Mouse (Mus musculus) liver, embryonic 15.5 days (tissue): Measurements from ENCODE around the gene Zbtb20. TPM values are rescaled to one million over a fixed set of nuclear protein-coding genes. Genes with fewer than 3 reads are reported as not detected.

Experiments
- ATAC-seq: fragments of 200-750 bp; cut with Nextera tagmentation; 2 replicates; pipeline ENCODE4 v1.8.0; 2017; ENCODE audit warnings: moderate number of reproducible peaks, mild to moderate bottlenecking, moderate library complexity; ENCODE audit not compliant: insufficient read depth
- H3K27ac ChIP-seq: fragments of 300-500 bp; sonication (generic); replicated peaks from 2 replicates; pipeline ENCODE4 v1.5.1; 2015; ENCODE audit warnings: mild to moderate bottlenecking, inconsistent platforms
- H3K27me3 ChIP-seq: fragments of 300-500 bp; sonication (generic); 2 replicates; pipeline ENCODE4 v1.6.1; 2015; ENCODE audit warnings: mild to moderate bottlenecking, inconsistent platforms
- H3K36me3 ChIP-seq: fragments of 300-500 bp; sonication (generic); replicated peaks from 2 replicates; pipeline ENCODE4 v1.6.1; 2015; ENCODE audit warnings: moderate library complexity, mild to moderate bottlenecking, inconsistent platforms
- H3K4me1 ChIP-seq: fragments of 300-500 bp; sonication (generic); replicated peaks from 2 replicates; pipeline ENCODE4 v1.6.1; 2015; ENCODE audit warnings: inconsistent platforms
- H3K4me2 ChIP-seq: fragments of 300-500 bp; sonication (generic); 2 replicates; pipeline ENCODE4 v1.6.1; 2015; ENCODE audit warnings: moderate library complexity, mild to moderate bottlenecking, inconsistent platforms
- H3K4me3 ChIP-seq: fragments of 300-500 bp; sonication (generic); replicated peaks from 2 replicates; pipeline ENCODE4 v1.5.1; 2015; ENCODE audit warnings: mild to moderate bottlenecking, inconsistent platforms
- H3K9ac ChIP-seq: fragments of 300-500 bp; sonication (generic); 2 replicates; pipeline ENCODE4 v1.6.1; 2015; ENCODE audit warnings: moderate library complexity, mild to moderate bottlenecking, inconsistent platforms
- H3K9me3 ChIP-seq: fragments of 300-500 bp; sonication (generic); replicated peaks from 2 replicates; pipeline ENCODE4 v1.6.1; 2016; ENCODE audit warnings: inconsistent platforms
- WGBS: fragments of 180-500 bp; shearing (Covaris S2); methylation state at CpG from one replicate; pipeline ENCODE4 v1.1.7; 2015; ENCODE audit warnings: mixed read lengths; ENCODE audit not compliant: insufficient replicate concordance; 5-methylcytosine and 5-hydroxymethylcytosine counted together
- polyA plus RNA-seq: library from polyadenylated mRNA; unstranded; fragments of >200 nt; fragmentation: Nextera tagmentation; extraction: Ambion mirVana; gene quantifications from 2 replicates; pipeline ENCODE4 v1.2.1, GENCODE M21; 2015

The Zbtb20 gene
- polyA plus RNA-seq, 1 experiment from 2014 or later, result 5.1 TPM

DNA sequence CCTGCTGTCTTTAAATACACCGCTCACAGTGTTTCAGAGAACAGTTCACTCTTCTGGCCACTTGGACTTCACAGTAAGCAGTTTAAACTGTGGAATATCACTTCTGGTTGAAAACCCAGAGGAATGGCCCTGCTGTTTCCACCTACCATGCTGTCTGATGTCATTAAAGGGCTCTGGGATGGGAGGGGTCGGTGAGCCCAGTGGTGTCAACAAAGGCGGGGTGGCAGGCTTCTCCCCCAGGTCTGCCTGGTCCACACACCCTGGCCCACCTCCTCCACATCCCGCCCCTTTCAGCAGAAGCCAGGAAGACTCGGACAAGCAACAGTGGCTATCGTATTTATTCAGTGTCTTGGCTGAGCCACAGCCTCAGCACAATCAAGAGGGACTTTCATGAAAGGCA is 743.6 kb downstream of the Zbtb20 start:
- Histone ChIP-seq H3K4me3 (no peak overlapping the region), H3K27ac (no peak overlapping the region), H3K36me3 (no peaks in the 10 kb centered on the region), H3K4me1 (no peaks in the 10 kb centered on the region), H3K4me2 (no peak overlapping the region), H3K27me3 (no peaks in the 10 kb centered on the region), H3K9me3 (no peaks in the 10 kb centered on the region), H3K9ac (no peak overlapping the region)
- 54% methylated on average over 6 of the region's 6 CpGs for WGBS
- ATAC-seq, result no peak

DNA sequence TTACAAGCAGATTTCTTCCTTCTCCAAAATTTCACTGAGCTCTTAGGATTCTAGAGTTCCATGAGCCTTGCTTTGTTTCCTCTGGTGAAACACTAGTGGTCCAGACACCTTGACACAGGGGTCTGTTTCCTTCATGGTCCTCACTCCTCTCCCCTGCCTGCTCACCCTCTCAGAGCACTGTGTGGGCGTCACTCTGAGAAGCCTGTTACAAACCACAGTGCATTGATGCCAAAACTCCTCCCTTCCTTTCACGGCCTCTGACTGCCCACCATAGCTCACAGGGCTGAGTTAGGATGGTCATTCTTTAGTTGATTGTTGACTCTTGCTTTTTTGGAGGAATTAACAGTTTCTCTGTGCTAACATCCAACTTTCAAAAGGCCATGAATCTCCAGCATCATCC is 744.7 kb downstream of the Zbtb20 start:
- H3K4me3 ChIP-seq, result no peak overlapping the region
- no peaks in the 10 kb centered on the region for H3K27me3 ChIP-seq

DNA sequence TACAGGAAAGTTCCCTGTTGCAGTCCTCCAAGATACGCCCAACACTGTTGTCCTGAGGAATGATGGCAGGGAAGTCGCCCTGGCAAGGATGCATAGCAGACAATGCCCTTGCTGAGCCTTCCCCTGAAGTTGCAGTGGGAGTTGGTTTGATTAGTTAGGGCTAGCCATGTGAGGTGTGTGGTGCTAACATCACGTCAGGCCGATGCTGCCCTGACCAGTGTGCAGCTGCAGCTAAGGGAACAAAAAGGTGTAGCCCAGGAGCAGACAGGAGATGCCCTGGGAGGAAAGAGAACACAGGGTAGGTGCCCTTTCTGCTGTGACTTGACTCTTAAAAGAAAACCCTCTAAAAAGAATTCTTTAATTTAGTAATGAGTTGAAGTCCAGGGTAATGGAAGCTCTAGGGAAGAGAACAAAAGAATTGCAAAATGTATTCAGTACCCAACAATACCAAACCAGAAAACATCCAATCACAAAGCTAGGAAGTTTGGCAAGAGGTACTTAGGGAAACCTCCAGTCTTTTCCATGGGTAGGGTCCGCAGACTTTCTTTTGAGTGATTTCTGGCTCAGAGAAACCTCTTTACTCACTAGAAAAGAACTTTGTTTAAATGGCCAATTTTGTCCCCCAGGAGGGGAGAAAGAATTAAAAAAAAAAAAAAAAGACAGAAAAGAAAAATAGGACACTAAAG is 747.8 kb downstream of the Zbtb20 start:
- WGBS, result 70% methylated on average over 5 of the region's 5 CpGs
- Histone ChIP-seq H3K4me3 (no peak overlapping the region), H3K27me3 (no peaks in the 10 kb centered on the region), H3K9ac (no peak overlapping the region), H3K4me2 (no peak overlapping the region), H3K27ac (no peak overlapping the region), H3K9me3 (no peaks in the 10 kb centered on the region), H3K4me1 (no peaks in the 10 kb centered on the region), H3K36me3 (no peaks in the 10 kb centered on the region)
- ATAC-seq, result no peak

More for the DNA sequence above, 744.7 kb downstream of the Zbtb20 start:
- Histone ChIP-seq H3K4me1 (no peaks in the 10 kb centered on the region), H3K36me3 (no peaks in the 10 kb centered on the region), H3K9me3 (no peaks in the 10 kb centered on the region), H3K9ac (no peak overlapping the region), H3K27ac (no peak overlapping the region), H3K4me2 (no peak overlapping the region)
- WGBS, result 35% methylated on average over 2 of the region's 2 CpGs
- no peak for ATAC-seq

DNA sequence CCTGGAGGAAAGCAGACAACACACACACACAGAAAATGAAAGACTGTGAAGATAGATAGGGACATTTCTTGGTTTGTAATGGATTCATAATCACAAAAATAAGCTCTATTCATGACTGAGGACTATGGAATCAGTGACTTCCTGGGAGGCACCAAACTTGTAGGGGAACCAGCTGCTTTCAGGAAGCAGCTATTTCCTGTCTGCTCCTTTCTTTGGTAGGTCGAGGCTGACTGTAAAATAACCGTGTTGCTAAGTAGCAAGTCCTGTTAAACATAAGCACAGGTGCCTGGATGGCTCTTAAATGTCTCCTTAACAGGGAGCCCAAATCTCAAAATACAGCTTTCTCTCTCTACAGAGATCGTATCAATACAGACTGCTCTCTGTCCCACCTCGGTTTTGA is 749.2 kb downstream of the Zbtb20 start:
- Histone ChIP-seq H3K9me3 (no peaks in the 10 kb centered on the region), H3K4me2 (no peak overlapping the region), H3K4me1 (no peaks in the 10 kb centered on the region), H3K27ac (no peak overlapping the region), H3K9ac (no peak overlapping the region), H3K36me3 (no peaks in the 10 kb centered on the region), H3K4me3 (no peak overlapping the region), H3K27me3 (no peaks in the 10 kb centered on the region)
- ATAC-seq, result no peak
- 29% methylated on average over 4 of the region's 4 CpGs for WGBS

DNA sequence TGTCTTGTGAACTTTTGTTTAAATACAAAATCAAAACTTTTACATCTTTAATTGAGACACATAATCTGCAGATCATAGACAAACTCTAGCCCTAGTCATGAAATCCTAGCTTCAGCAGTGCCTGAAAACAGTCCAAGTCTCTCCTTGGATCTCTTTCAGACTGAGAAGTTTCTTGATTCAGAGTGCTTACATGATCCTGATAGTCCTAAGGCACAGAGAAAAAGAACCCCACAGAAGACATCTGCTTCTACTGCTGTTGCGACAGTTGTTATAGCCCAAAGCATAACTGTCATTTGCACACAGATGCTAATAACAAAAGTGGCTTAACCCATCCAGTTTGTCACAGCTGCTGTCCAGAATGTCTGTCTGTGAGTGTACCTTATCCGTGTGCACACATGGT is 749.6 kb downstream of the Zbtb20 start:
- Histone ChIP-seq H3K4me1 (no peaks in the 10 kb centered on the region), H3K27me3 (no peaks in the 10 kb centered on the region), H3K4me2 (no peak overlapping the region), H3K9ac (no peak overlapping the region), H3K9me3 (no peaks in the 10 kb centered on the region), H3K27ac (no peak overlapping the region), H3K36me3 (no peaks in the 10 kb centered on the region), H3K4me3 (no peak overlapping the region)
- WGBS, result 48% methylated on average over 2 of the region's 2 CpGs
- no peak for ATAC-seq

DNA sequence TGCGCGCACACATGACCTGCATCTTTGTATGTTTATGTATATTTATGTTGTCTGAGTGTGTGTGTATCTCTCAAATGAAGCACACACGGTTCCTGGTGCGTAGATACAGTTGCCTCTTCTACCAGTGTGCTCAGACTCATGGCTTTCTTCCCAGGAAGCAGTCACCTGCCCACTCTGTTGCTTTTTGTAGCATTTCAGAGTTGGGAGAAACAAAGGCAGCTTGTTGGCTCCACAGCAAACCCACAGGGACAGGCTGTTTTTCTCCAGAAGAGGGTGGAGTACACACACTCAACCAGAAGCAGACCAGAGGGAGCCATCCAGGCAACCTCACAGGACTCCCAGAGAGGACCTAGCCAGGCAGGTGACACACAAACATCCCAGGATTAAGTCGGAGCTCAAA is 750.3 kb downstream of the Zbtb20 start:
- Histone ChIP-seq H3K27ac (no peak overlapping the region), H3K9ac (no peak overlapping the region), H3K4me2 (no peak overlapping the region), H3K4me1 (no peaks in the 10 kb centered on the region), H3K4me3 (no peak overlapping the region), H3K27me3 (no peaks in the 10 kb centered on the region), H3K9me3 (no peaks in the 10 kb centered on the region), H3K36me3 (no peaks in the 10 kb centered on the region)
- no peak for ATAC-seq
- WGBS, result 70% methylated on average over 5 of the region's 5 CpGs

DNA sequence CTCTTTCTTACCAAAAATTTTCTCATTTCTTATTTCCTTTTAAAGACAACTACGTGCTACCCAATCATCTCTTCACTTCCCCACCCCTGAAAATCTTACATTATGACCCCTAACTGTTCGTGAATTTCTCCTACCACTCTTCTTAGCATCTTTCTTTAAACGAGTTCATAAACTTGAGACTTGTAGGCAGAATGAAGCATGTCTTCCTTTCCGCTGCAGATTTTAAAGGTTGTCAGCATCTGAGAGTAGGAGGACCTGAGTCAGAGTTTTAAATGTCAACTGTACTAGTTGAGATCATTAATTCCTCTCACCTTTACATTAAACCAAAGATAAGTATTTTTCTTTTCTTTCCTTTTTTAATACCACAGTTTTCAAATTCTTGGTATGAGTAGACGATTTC is 753.0 kb downstream of the Zbtb20 start:
- Histone ChIP-seq H3K4me2 (no peak overlapping the region), H3K9me3 (no peaks in the 10 kb centered on the region), H3K4me3 (no peak overlapping the region), H3K27ac (no peak overlapping the region), H3K4me1 (no peaks in the 10 kb centered on the region), H3K9ac (no peak overlapping the region), H3K36me3 (no peaks in the 10 kb centered on the region), H3K27me3 (no peaks in the 10 kb centered on the region)
- ATAC-seq, result no peak
- 48% methylated on average over 5 of the region's 5 CpGs for WGBS

DNA sequence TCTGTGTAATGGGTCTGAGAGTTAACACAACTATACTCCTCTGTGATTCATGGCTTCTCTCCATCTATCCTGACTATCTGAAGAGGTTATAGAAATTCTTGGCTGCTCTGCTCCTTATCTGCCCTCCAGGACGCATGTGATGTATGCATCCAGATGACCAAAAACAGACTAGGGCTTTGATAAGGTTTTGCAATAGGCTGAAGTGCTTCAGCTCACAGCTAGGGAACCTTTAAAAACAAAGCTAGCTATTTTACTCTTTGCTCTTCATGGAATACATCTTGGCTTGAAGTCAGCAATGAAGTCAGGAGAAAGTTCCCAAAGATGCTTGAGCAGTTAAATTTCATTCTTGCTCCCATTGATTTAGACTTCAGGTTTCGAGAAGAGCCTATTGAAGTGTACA is 756.1 kb downstream of the Zbtb20 start:
- Histone ChIP-seq H3K27ac (no peak overlapping the region), H3K9ac (no peak overlapping the region), H3K4me1 (no peaks in the 10 kb centered on the region), H3K9me3 (no peaks in the 10 kb centered on the region), H3K4me2 (no peak overlapping the region), H3K4me3 (no peak overlapping the region), H3K27me3 (no peaks in the 10 kb centered on the region), H3K36me3 (no peaks in the 10 kb centered on the region)
- 48% methylated on average over 2 of the region's 2 CpGs for WGBS
- no peak for ATAC-seq

DNA sequence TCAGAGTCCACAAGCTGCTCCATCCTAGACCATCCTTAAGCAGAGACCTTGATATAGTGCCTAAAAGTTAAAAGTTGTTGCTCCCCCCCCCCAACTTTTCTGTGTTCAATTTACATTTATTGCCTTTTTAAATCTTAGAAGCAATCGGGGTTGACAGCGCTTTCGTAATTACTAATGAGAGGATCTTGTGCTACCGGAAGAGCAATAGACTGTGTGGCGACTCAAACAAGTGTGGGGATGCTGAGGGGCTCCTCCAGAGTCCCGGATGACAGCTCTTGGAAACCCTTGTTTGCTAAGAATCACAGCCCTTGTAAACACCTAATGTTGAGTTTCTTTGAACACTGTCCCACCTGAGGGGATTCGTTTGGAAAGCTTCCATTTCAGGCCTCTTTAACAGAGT is 758.4 kb downstream of the Zbtb20 start:
- Histone ChIP-seq H3K27me3 (no peaks in the 10 kb centered on the region), H3K27ac (no peak overlapping the region), H3K4me3 (no peak overlapping the region), H3K9ac (no peak overlapping the region), H3K36me3 (no peaks in the 10 kb centered on the region), H3K4me2 (no peak overlapping the region), H3K9me3 (no peaks in the 10 kb centered on the region), H3K4me1 (no peaks in the 10 kb centered on the region)
- ATAC-seq, result no peak
- 64% methylated on average over 7 of the region's 7 CpGs for WGBS

DNA sequence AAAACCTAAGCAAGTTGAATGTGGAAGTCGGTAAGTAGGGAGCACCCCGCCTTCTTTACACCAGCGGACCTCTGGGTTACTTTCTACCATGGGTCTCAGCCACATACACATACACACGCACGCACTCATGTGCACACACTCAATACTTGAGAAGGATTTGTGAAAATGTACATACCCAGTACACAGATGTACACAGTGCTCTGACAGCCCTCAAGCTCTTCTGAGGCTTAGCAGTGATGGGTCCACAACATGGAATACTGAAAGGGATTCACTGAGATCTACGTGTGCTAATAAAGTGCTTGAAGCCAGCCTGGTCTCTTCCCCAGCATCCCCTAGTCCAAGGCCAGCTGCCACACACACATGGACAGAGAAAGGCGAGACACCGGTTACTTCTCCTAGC is 761.6 kb downstream of the Zbtb20 start:
- Histone ChIP-seq H3K9ac (no peak overlapping the region), H3K4me2 (no peak overlapping the region), H3K9me3 (no peaks in the 10 kb centered on the region), H3K4me3 (no peak overlapping the region), H3K36me3 (no peaks in the 10 kb centered on the region), H3K27me3 (no peaks in the 10 kb centered on the region), H3K27ac (no peak overlapping the region), H3K4me1 (no peaks in the 10 kb centered on the region)
- WGBS, result 75% methylated on average over 8 of the region's 8 CpGs
- ATAC-seq, result no peak

DNA sequence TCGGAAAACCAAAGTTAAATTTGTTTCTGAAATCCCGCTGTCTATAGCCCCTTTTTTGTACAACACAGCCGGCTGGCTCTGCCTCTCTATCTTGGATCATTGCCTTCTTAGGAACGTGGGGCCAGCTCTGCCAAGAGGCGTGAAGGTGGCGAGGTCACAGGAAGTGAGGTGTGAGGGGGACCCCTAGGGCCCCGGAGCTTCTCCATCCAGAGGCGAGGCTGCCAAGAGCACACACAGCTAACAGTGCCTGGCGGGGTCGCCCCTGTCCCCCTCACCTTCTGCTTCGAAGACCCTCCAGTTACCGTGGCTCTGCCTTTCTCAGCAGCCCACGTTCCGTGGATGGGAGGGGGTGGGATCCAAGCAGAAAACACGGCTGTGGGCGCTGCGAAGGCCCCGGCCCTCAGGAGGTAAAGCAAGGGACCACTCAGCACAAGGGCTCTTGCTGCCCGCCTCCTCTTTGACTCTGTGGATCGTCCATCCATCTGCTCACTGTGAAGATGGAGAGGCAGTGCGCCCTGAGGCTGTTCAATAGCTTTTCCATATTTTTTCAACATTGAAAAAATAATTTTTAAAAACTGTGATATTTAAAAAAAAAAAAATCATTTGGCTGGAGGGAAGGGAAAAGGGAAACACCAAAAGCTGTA is 762.8 kb downstream of the Zbtb20 start:
- H3K4me2 ChIP-seq, result no peak overlapping the region
- H3K27ac ChIP-seq, result no peak overlapping the region
- no peaks in the 10 kb centered on the region for H3K27me3 ChIP-seq
- H3K4me3 ChIP-seq, result no peak overlapping the region
- WGBS, result 65% methylated on average over 21 of the region's 21 CpGs
- no peaks in the 10 kb centered on the region for H3K36me3 ChIP-seq
- H3K9me3 ChIP-seq, result no peaks in the 10 kb centered on the region
- H3K4me1 ChIP-seq, result no peaks in the 10 kb centered on the region
- ATAC-seq, result no peak
- H3K9ac ChIP-seq, result no peak overlapping the region

DNA sequence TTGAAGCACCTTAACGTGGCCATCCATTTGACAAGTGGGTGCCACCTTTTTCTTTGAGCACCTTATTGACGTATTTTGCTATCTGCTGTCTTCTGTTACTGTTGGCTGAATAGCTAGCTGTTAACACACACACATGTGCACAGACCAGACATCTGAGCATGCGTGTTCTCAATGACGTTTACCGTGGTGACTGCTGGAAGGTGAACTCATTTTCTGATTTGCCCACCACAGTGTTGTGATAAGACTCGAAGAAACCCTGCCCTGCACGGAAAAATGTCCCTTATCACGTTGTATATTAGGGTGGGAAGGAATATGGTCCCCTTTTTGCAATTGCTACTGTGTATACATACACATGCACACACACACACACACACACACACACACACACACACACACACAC is 765.5 kb downstream of the Zbtb20 start:
- H3K9ac ChIP-seq, result no peak overlapping the region
- H3K4me2 ChIP-seq, result no peak overlapping the region
- H3K4me3 ChIP-seq, result no peak overlapping the region
- no peak overlapping the region for H3K27ac ChIP-seq
- WGBS, result 49% methylated on average over 8 of the region's 8 CpGs
- no peak for ATAC-seq
- H3K36me3 ChIP-seq, result no peaks in the 10 kb centered on the region
- H3K4me1 ChIP-seq, result no peaks in the 10 kb centered on the region
- H3K27me3 ChIP-seq, result no peaks in the 10 kb centered on the region
- no peaks in the 10 kb centered on the region for H3K9me3 ChIP-seq
